Mouse (Mus musculus): ENCODE results near the gene Taf3.

The Taf3 gene

GRCm38 (mm10) chr2:9888913-9889650 lies 159.3 kb downstream of the Taf3 start, which contains the start of gene 9230102O04Rik:
Gene 9230102O04Rik, minus strand, starts transcription at chr2:9889540.
- no peak for DNase-seq

GRCm38 (mm10) chr2:9887636-9888035 lies 160.8 kb downstream of the Taf3 start:
- no peak for DNase-seq

GRCm38 (mm10) chr2:9886921-9887610 lies 161.3 kb downstream of the Taf3 start:
- DNase-seq, result no peak

GRCm38 (mm10) chr2:9886031-9886430 lies 162.4 kb downstream of the Taf3 start:
- DNase-seq, result no peak

- DNase-seq, result no peak
Measured at GRCm38 (mm10) chr2:9885217-9885770, 163.1 kb downstream of the Taf3 start.

- DNase-seq, result no peak
Measured at GRCm38 (mm10) chr2:9884533-9885216, 163.7 kb downstream of the Taf3 start.

GRCm38 (mm10) chr2:9883803-9884532 lies 164.4 kb downstream of the Taf3 start:
- no peak for DNase-seq

- DNase-seq, result no peak
Measured at GRCm38 (mm10) chr2:9882926-9883802, 165.2 kb downstream of the Taf3 start.

- no peak for DNase-seq
Measured at GRCm38 (mm10) chr2:9882371-9882925, 165.9 kb downstream of the Taf3 start.

GRCm38 (mm10) chr2:9881611-9882023 lies 166.8 kb downstream of the Taf3 start:
- DNase-seq, result no peak

- no peak for DNase-seq
Measured at GRCm38 (mm10) chr2:9881051-9881591, 167.3 kb downstream of the Taf3 start, which contains the start of gene 4930412O13Rik. Gene 4930412O13Rik, plus strand, starts transcription at chr2:9881252.

- no peak for DNase-seq
Measured at GRCm38 (mm10) chr2:9880271-9880670, 168.1 kb downstream of the Taf3 start.

GRCm38 (mm10) chr2:9879493-9879892 lies 168.9 kb downstream of the Taf3 start:
- peak; percentile 23 for DNase-seq

GRCm38 (mm10) chr2:9879092-9879491 lies 169.3 kb downstream of the Taf3 start:
- DNase-seq, result no peak

GRCm38 (mm10) chr2:9878564-9879081 lies 169.8 kb downstream of the Taf3 start:
- no peak for DNase-seq

GRCm38 (mm10) chr2:9877966-9878563 lies 170.3 kb downstream of the Taf3 start:
- DNase-seq, result no peak

- DNase-seq, result no peak
Measured at GRCm38 (mm10) chr2:9877326-9877690, 171.1 kb downstream of the Taf3 start.

GRCm38 (mm10) chr2:9876621-9877325 lies 171.6 kb downstream of the Taf3 start:
- no peak for DNase-seq

- DNase-seq, result no peak
Measured at GRCm38 (mm10) chr2:9875676-9876357, 172.6 kb downstream of the Taf3 start.

Data from cerebellum, adult 11-12 months (tissue).